Mouse (Mus musculus): ENCODE measurements around the gene Ncapg2.

GRCm38 (mm10) chr12:116468348-116468747, 63.1 kb downstream of the Ncapg2 start:
- TF ChIP-seq CTCF (IDR thresholded peaks at IDR 0.05; ENCODE audit: borderline replicate concordance, insufficient read depth, low read depth, low read length): no peak
- TF ChIP-seq POLR2A (IDR thresholded peaks at IDR 0.05; ENCODE audit: borderline replicate concordance, insufficient read depth, low read length): no peak
